ENCODE assay signal across 7 mouse cellular contexts in the genomic region with DNA sequence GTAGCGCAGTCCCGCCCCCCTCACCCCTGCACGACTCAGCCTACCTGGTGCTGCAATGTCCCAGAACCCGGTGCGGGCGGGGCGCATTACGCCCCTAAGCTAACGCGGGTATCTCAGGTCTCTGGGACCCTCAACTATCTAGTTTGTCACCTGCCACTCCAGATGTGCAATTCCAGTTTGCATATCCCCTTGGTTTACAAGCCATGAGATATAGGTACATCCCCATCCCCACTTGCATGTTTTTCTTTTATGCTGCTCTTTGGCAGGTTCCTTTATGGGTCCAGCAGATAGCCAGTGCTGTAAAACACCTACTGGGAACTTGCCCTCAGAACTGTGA. TPM values are rescaled to one million over a fixed set of nuclear protein-coding genes. Genes with fewer than 3 reads are reported as not detected.
A peak's percentile ranks its signal among the peaks of the same experiment; 100 is the strongest.
DNase-seq lines count a peak whose midpoint lies in the region; ATAC-seq and TF ChIP-seq lines count a peak whose summit lies in the region.

No protein-coding gene starts in this region.

- ATAC-seq in lung, postnatal 0 days: no peak
- no peak for ATAC-seq in embryonic facial prominence, embryonic 15.5 days (ENCODE audit: insufficient number of reproducible peaks, low FRiP score, low TSS enrichment, low read depth)

- H3K27ac ChIP-seq in lung, postnatal 0 days (ENCODE audit: low read length): peak overlapping the region; percentile 68
- peak overlapping the region; percentile 79; the same call in 1 of the 2 replicates for H3K27ac ChIP-seq in embryonic facial prominence, embryonic 15.5 days (replicated peaks)
- H3K27ac ChIP-seq in limb, embryonic 10.5 days: peak overlapping the region; percentile 88
- H3K27ac ChIP-seq in olfactory bulb, adult 2 months (ENCODE audit: insufficient read depth, low read depth, low read length): peak overlapping the region; percentile 0; the same call in 1 of the 2 replicates

- TF ChIP-seq POLR2A in olfactory bulb, adult 2 months (IDR thresholded peaks at IDR 0.05; ENCODE audit: insufficient read depth, low read depth, low read length): no peak

- peak overlapping the region; percentile 98 for H3K4me2 ChIP-seq in lung, postnatal 0 days (replicated peaks; ENCODE audit: low read depth, low read length)
- peak overlapping the region; percentile 85 for H3K4me2 ChIP-seq in embryonic facial prominence, embryonic 15.5 days (replicated peaks)

- no peak for TF ChIP-seq CTCF in lung, postnatal 0 days (IDR thresholded peaks at IDR 0.05)
- no peak for TF ChIP-seq CTCF in olfactory bulb, adult 2 months (IDR thresholded peaks at IDR 0.05; ENCODE audit: insufficient read depth, low read depth, low read length)

- no peaks in the 10 kb centered on the region for H3K9me3 ChIP-seq in lung, postnatal 0 days (ENCODE audit: low read length)
- H3K9me3 ChIP-seq in embryonic facial prominence, embryonic 15.5 days (replicated peaks): no peaks in the 10 kb centered on the region
- 0 out of 2 replicates have a peak, but pooled peaks cover 2% of the 10 kb centered on the region for H3K9me3 ChIP-seq in limb, embryonic 10.5 days (replicated peaks)

- peak overlapping the region; percentile 34; the same call in 1 of the 2 replicates for H3K9ac ChIP-seq in lung, postnatal 0 days (replicated peaks; ENCODE audit: low read depth)
- peak overlapping the region; percentile 62 for H3K9ac ChIP-seq in embryonic facial prominence, embryonic 15.5 days

- no peaks in the 10 kb centered on the region for H3K36me3 ChIP-seq in lung, postnatal 0 days (ENCODE audit: insufficient read depth, low read length)
- H3K36me3 ChIP-seq in embryonic facial prominence, embryonic 15.5 days: peaks cover 29% of the 10 kb centered on the region
- H3K36me3 ChIP-seq in limb, embryonic 10.5 days: peaks cover 33% of the 10 kb centered on the region

- peaks cover 15% of the 10 kb centered on the region for H3K27me3 ChIP-seq in lung, postnatal 0 days (replicated peaks; ENCODE audit: insufficient read depth, low read length)
- H3K27me3 ChIP-seq in embryonic facial prominence, embryonic 15.5 days: peaks cover 13% of the 10 kb centered on the region
- H3K27me3 ChIP-seq in limb, embryonic 10.5 days (ENCODE audit: low read depth, poor library complexity, severe bottlenecking): peaks cover 62% of the 10 kb centered on the region

- H3K4me3 ChIP-seq in lung, postnatal 0 days (ENCODE audit: low read depth, low read length): peak overlapping the region; percentile 53
- H3K4me3 ChIP-seq in embryonic facial prominence, embryonic 15.5 days (replicated peaks): peak overlapping the region; percentile 61
- H3K4me3 ChIP-seq in limb, embryonic 10.5 days: peak overlapping the region; percentile 85
- peak overlapping the region; percentile 89 for H3K4me3 ChIP-seq in olfactory bulb, adult 2 months (ENCODE audit: insufficient read depth, low read depth, low read length)

- WGBS in lung, postnatal 0 days: 1% methylated on average over 9 of the region's 10 CpGs
- 0% methylated on average over 10 of the region's 10 CpGs for WGBS in embryonic facial prominence, embryonic 15.5 days
- WGBS in limb, embryonic 10.5 days: 2% methylated on average over 9 of the region's 10 CpGs
- 2% methylated on average over 10 of the region's 10 CpGs for WGBS in olfactory bulb, adult 2 months

- no peak for DNase-seq in lung, postnatal 0 days (ENCODE audit: low spot score)
- DNase-seq in lung, postnatal 14 days: no peak
- peak; percentile 77 for DNase-seq in limb, embryonic 10.5 days (ENCODE audit: low spot score)
- no peak for DNase-seq in right cerebral cortex, postnatal 36 days (ENCODE audit: low spot score in 2 of 2)
- no peak for DNase-seq in right cerebral cortex, postnatal 4 days

- no peak for TF ChIP-seq EP300 in lung, postnatal 0 days (IDR thresholded peaks at IDR 0.05)

- peaks cover 14% of the 10 kb centered on the region; the same call in 1 of the 2 replicates for H3K4me1 ChIP-seq in lung, postnatal 0 days (ENCODE audit: insufficient read depth, low read depth, low read length)
- peaks cover 66% of the 10 kb centered on the region for H3K4me1 ChIP-seq in embryonic facial prominence, embryonic 15.5 days
- peaks cover 67% of the 10 kb centered on the region for H3K4me1 ChIP-seq in limb, embryonic 10.5 days
- H3K4me1 ChIP-seq in olfactory bulb, adult 2 months (ENCODE audit: control insufficient read depth, insufficient read depth, low read length): peaks cover 42% of the 10 kb centered on the region

RNA-seq across cellular contexts. Expression of a gene that starts 1.0 kb away (rescaled TPM):
- polyA plus RNA-seq in lung, postnatal 0 days (2015; fragmentation: Nextera tagmentation; extraction: Ambion mirVana): 463 and 491 TPM in 2 replicates
- polyA plus RNA-seq in embryonic facial prominence, embryonic 15.5 days (2015; fragmentation: Nextera tagmentation; extraction: Ambion mirVana): 516 and 519 TPM in 2 replicates
- polyA plus RNA-seq in limb, embryonic 10.5 days (2016; fragmentation: Nextera tagmentation; extraction: Ambion mirVana): 487 and 503 TPM in 2 replicates
- not detected in 2 replicates for polyA plus RNA-seq in olfactory bulb, adult 2 months (2012; ENCODE audit: insufficient read depth, insufficient read length, low replicate concordance, missing spikeins)

RNA-seq across cellular contexts. Expression of a gene that starts 1.2 kb away (rescaled TPM):
- 5.1 and 5.5 TPM in 2 replicates for polyA plus RNA-seq in lung, postnatal 0 days (2015; fragmentation: Nextera tagmentation; extraction: Ambion mirVana)
- 9.3 and 10.9 TPM in 2 replicates for polyA plus RNA-seq in embryonic facial prominence, embryonic 15.5 days (2015; fragmentation: Nextera tagmentation; extraction: Ambion mirVana)
- 3.3 and 4.7 TPM in 2 replicates for polyA plus RNA-seq in limb, embryonic 10.5 days (2016; fragmentation: Nextera tagmentation; extraction: Ambion mirVana)
- polyA plus RNA-seq in olfactory bulb, adult 2 months (2012; ENCODE audit: insufficient read depth, insufficient read length, low replicate concordance, missing spikeins): not detected in 2 replicates

RNA-seq across cellular contexts. Expression of a gene that starts 8.7 kb away (rescaled TPM):
- 13.2 and 14.2 TPM in 2 replicates for polyA plus RNA-seq in lung, postnatal 0 days (2015; fragmentation: Nextera tagmentation; extraction: Ambion mirVana)
- 18.3 and 20.4 TPM in 2 replicates for polyA plus RNA-seq in embryonic facial prominence, embryonic 15.5 days (2015; fragmentation: Nextera tagmentation; extraction: Ambion mirVana)
- 26.2 and 27.1 TPM in 2 replicates for polyA plus RNA-seq in limb, embryonic 10.5 days (2016; fragmentation: Nextera tagmentation; extraction: Ambion mirVana)
- polyA plus RNA-seq in olfactory bulb, adult 2 months (2012; ENCODE audit: insufficient read depth, insufficient read length, low replicate concordance, missing spikeins): 128 TPM in 1 of 2 replicates, not detected in the other

RNA-seq across cellular contexts. Expression of a gene that starts 23.8 kb away (rescaled TPM):
- polyA plus RNA-seq in lung, postnatal 0 days (2015; fragmentation: Nextera tagmentation; extraction: Ambion mirVana): 19.0 and 19.8 TPM in 2 replicates
- 21.3 and 27.3 TPM in 2 replicates for polyA plus RNA-seq in embryonic facial prominence, embryonic 15.5 days (2015; fragmentation: Nextera tagmentation; extraction: Ambion mirVana)
- 16.1 and 17.0 TPM in 2 replicates for polyA plus RNA-seq in limb, embryonic 10.5 days (2016; fragmentation: Nextera tagmentation; extraction: Ambion mirVana)
- polyA plus RNA-seq in olfactory bulb, adult 2 months (2012; ENCODE audit: insufficient read depth, insufficient read length, low replicate concordance, missing spikeins): not detected in 2 replicates

RNA-seq across cellular contexts. Expression of a gene that starts 26.4 kb away (rescaled TPM):
- 203 and 305 TPM in 2 replicates for polyA plus RNA-seq in lung, postnatal 0 days (2015; fragmentation: Nextera tagmentation; extraction: Ambion mirVana)
- 102 and 116 TPM in 2 replicates for polyA plus RNA-seq in embryonic facial prominence, embryonic 15.5 days (2015; fragmentation: Nextera tagmentation; extraction: Ambion mirVana)
- polyA plus RNA-seq in limb, embryonic 10.5 days (2016; fragmentation: Nextera tagmentation; extraction: Ambion mirVana): 90.7 and 129 TPM in 2 replicates
- not detected in 2 replicates for polyA plus RNA-seq in olfactory bulb, adult 2 months (2012; ENCODE audit: insufficient read depth, insufficient read length, low replicate concordance, missing spikeins)

Comparison
In these comparisons a context has a peak if more than half of its experiments do, and no peak if none do; other contexts are left out.
1. H3K27ac ChIP-seq: peak in every context shown above with its lines; median percentile 88 in limb, embryonic 10.5 days; 79 in embryonic facial prominence, embryonic 15.5 days; 68 in lung, postnatal 0 days; 0 in olfactory bulb, adult 2 months.